Mouse (Mus musculus) megakaryocyte, adult 5-6 weeks (primary cell): ENCODE measurements at regions not wholly inside any gene's neighbourhood (a gene's known extent, or its start where the extent isn't known, plus 50 kb on each side); places are given as distances from the start of the nearest gene placed in this dataset.

ENCODE experiments used
- ATAC-seq: 2 replicates; pipeline ENCODE4 v1.8.0; 2016; ENCODE audit warnings: mild to moderate bottlenecking, inconsistent platforms; ENCODE audit not compliant: poor library complexity, severe bottlenecking

DNA sequence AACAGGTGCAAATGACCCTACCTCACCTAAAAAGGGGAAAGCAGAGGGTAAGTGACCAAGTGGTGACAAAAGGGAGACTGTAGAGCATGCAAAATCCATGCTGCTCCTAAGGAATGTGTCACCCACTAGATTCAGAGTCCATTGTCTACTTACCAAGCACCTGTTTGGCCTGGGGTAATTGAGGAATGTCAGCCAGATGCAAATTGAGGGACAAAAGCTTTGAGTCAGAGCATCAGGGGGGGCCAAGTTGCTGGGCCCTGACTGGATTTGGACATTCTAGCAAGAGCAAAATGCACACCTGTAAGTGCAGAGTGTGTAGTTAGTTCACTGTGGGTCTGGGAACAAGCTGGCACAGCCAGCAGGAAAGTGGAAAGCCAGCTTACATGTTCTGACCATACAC, 2783.6 kb downstream of the Gm37988 start:
- ATAC-seq, result no peak
